Mouse (Mus musculus) kidney, embryonic 16.5 days (tissue): ENCODE data around the gene Gas7. TPM values are rescaled to one million over a fixed set of nuclear protein-coding genes. Genes with fewer than 3 reads are reported as not detected.
A peak's percentile ranks its signal among the peaks of the same experiment; 100 is the strongest.

Experiments
- ATAC-seq: fragments of 200-750 bp; cut with Nextera tagmentation; 2 replicates; pipeline ENCODE4 v1.8.0; 2017; ENCODE audit warnings: moderate TSS enrichment; ENCODE audit not compliant: low FRiP score, low TSS enrichment
- H3K27ac ChIP-seq: fragments of 300-500 bp; sonication (generic); 2 replicates; pipeline ENCODE4 v1.5.1; 2014; ENCODE audit warnings: low read length
- H3K27me3 ChIP-seq: fragments of 300-500 bp; sonication (generic); 2 replicates; pipeline ENCODE4 v1.6.1; 2014; ENCODE audit warnings: low read length, control low read depth, mixed read lengths; ENCODE audit not compliant: insufficient read depth
- H3K36me3 ChIP-seq: fragments of 300-500 bp; sonication (generic); 2 replicates; pipeline ENCODE4 v1.6.1; 2014; ENCODE audit warnings: low read length, control low read depth, mixed read lengths; ENCODE audit not compliant: insufficient read depth
- H3K4me1 ChIP-seq: fragments of 300-500 bp; sonication (generic); 2 replicates; pipeline ENCODE4 v1.6.1; 2014; ENCODE audit warnings: low read length, control low read depth, mixed read lengths; ENCODE audit not compliant: insufficient read depth
- H3K4me2 ChIP-seq: fragments of 300-500 bp; sonication (generic); replicated peaks from 2 replicates; pipeline ENCODE4 v1.6.1; 2014; ENCODE audit warnings: low read depth, low read length
- H3K4me3 ChIP-seq: fragments of 300-500 bp; sonication (generic); 2 replicates; pipeline ENCODE4 v1.5.1; 2014; ENCODE audit warnings: mild to moderate bottlenecking, low read length
- H3K9ac ChIP-seq: fragments of 300-500 bp; sonication (generic); replicated peaks from 2 replicates; pipeline ENCODE4 v1.6.1; 2014; ENCODE audit warnings: low read length
- H3K9me3 ChIP-seq: fragments of 300-500 bp; sonication (generic); 2 replicates; pipeline ENCODE4 v1.6.1; 2016; ENCODE audit warnings: low read length, control low read depth
- WGBS: fragments of 180-500 bp; shearing (Covaris S2); extraction: QIAGEN DNeasy Blood & Tissue Kit; methylation state at CpG from one replicate; pipeline ENCODE4 v1.1.7; 2014; 5-methylcytosine and 5-hydroxymethylcytosine counted together
- polyA plus RNA-seq: library from polyadenylated mRNA; unstranded; fragments of >200 nt; fragmentation: Nextera tagmentation; extraction: Ambion mirVana; gene quantifications from 2 replicates; pipeline ENCODE4 v1.2.1, GENCODE M21; 2015

Gene Gas7
- polyA plus RNA-seq, 1 experiment from 2014 or later: 12.3 TPM

- Histone ChIP-seq H3K4me2 (no peak overlapping the region), H3K9ac (no peak overlapping the region)
- 84% methylated on average over 5 of the region's 5 CpGs for WGBS
These were observed 25.1 kb downstream of the Gas7 start for GRCm38 (mm10) chr11:67480204-67480956.

GRCm38 (mm10) chr11:67481691-67482090 lies 26.5 kb downstream of the Gas7 start:
- Histone ChIP-seq H3K27ac (no peak overlapping the region), H3K36me3 (no peaks in the 10 kb centered on the region), H3K4me3 (no peak overlapping the region), H3K27me3 (no peaks in the 10 kb centered on the region), H3K9me3 (no peaks in the 10 kb centered on the region), H3K4me2 (no peak overlapping the region), H3K4me1 (peaks cover 3% of the 10 kb centered on the region), H3K9ac (no peak overlapping the region)
- no peak for ATAC-seq
- WGBS: 38% methylated on average over 5 of the region's 5 CpGs

More at GRCm38 (mm10) chr11:67480204-67480956, 25.1 kb downstream of the Gas7 start:
- no peaks in the 10 kb centered on the region for H3K9me3 ChIP-seq
- H3K27ac ChIP-seq: no peak overlapping the region
- H3K4me3 ChIP-seq: no peak overlapping the region
- H3K27me3 ChIP-seq: no peaks in the 10 kb centered on the region
- no peaks in the 10 kb centered on the region for H3K36me3 ChIP-seq
- no peak for ATAC-seq
- peaks cover 3% of the 10 kb centered on the region for H3K4me1 ChIP-seq

GRCm38 (mm10) chr11:67482217-67482760 lies 27.1 kb downstream of the Gas7 start:
- Histone ChIP-seq H3K4me1 (peaks cover 3% of the 10 kb centered on the region), H3K36me3 (no peaks in the 10 kb centered on the region), H3K4me2 (no peak overlapping the region), H3K27me3 (no peaks in the 10 kb centered on the region), H3K9me3 (no peaks in the 10 kb centered on the region), H3K27ac (peak overlapping the region; percentile 8; the same call in 1 of the 2 replicates), H3K9ac (no peak overlapping the region), H3K4me3 (no peak overlapping the region)
- 66% methylated on average over 9 of the region's 9 CpGs for WGBS
- no peak for ATAC-seq

- H3K27me3 ChIP-seq: no peaks in the 10 kb centered on the region
- H3K36me3 ChIP-seq: no peaks in the 10 kb centered on the region
- no peaks in the 10 kb centered on the region for H3K9me3 ChIP-seq
- no peak for ATAC-seq
- H3K27ac ChIP-seq: no peak overlapping the region
- H3K4me3 ChIP-seq: no peak overlapping the region
- WGBS: 78% methylated on average over 12 of the region's 12 CpGs
- H3K9ac ChIP-seq: no peak overlapping the region
- no peak overlapping the region for H3K4me2 ChIP-seq
- no peaks in the 10 kb centered on the region for H3K4me1 ChIP-seq
These were observed 32.9 kb downstream of the Gas7 start for GRCm38 (mm10) chr11:67488156-67488555.

DNA sequence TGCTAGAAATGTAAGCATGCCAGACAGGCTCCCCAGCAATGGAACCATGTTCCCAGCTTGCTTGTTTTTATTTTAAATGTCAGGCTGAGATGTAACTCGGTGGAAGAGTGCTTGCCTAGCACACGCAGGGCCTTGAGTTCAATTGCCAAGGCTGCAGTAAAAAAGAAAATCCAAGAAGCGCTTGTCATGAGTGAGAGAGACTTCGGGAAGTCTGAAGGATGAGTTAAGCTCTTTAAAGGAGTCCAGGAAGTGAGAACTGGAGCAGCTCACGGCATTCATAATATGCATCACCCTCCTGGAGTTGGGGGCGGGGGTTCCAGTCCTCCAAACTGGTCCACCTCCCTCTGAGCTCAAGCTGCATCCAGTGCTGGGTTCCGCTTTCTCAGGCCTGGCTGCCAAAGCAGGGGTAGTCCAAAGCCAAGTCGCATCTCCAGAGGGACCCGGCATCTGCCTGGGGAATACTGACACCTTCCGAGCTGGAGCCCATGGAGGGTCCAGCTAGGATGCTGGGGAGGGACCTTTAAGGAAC lies 34.5 kb downstream of the Gas7 start:
- no peak overlapping the region for H3K9ac ChIP-seq
- H3K4me1 ChIP-seq: peaks cover 3% of the 10 kb centered on the region; the same call in 1 of the 2 replicates
- no peaks in the 10 kb centered on the region for H3K9me3 ChIP-seq
- no peak overlapping the region for H3K4me3 ChIP-seq
- H3K27me3 ChIP-seq: no peaks in the 10 kb centered on the region
- H3K36me3 ChIP-seq: no peaks in the 10 kb centered on the region
- H3K4me2 ChIP-seq: no peak overlapping the region
- no peak for ATAC-seq
- WGBS: 72% methylated on average over 10 of the region's 10 CpGs
- no peak overlapping the region for H3K27ac ChIP-seq

DNA sequence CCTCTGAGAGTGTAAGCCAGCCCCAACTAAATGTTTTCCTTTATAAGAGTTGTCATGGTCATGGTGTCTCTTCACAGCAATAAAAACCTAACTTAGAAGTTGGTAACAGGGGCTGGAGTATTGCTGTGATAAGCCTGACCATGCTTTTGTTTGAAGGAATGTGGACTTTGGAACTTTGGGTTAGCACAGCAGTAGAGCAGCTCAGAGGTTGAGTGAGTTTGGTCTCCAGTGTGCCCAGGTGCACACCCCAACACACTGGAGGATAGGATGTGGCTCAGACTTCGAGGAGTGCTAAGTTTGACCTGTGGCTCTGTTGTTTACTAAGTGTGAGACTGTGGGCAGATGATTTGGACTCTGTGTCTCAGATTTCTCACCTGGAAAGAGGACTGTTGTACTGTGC lies 41.6 kb downstream of the Gas7 start:
- Histone ChIP-seq H3K27ac (no peak overlapping the region), H3K9ac (no peak overlapping the region), H3K36me3 (no peaks in the 10 kb centered on the region), H3K4me2 (no peak overlapping the region), H3K9me3 (no peaks in the 10 kb centered on the region), H3K27me3 (no peaks in the 10 kb centered on the region), H3K4me3 (no peak overlapping the region), H3K4me1 (peaks cover 8% of the 10 kb centered on the region)
- no peak for ATAC-seq
- WGBS: 76% methylated on average over 1 of the region's 1 CpGs

- Histone ChIP-seq H3K36me3 (no peaks in the 10 kb centered on the region), H3K9me3 (no peaks in the 10 kb centered on the region), H3K4me1 (peaks cover 4% of the 10 kb centered on the region; the same call in 1 of the 2 replicates), H3K9ac (no peak overlapping the region), H3K27me3 (no peaks in the 10 kb centered on the region), H3K4me3 (no peak overlapping the region), H3K4me2 (no peak overlapping the region), H3K27ac (no peak overlapping the region)
- WGBS: 90% methylated on average over 2 of the region's 2 CpGs
- ATAC-seq: no peak
These were observed 44.9 kb downstream of the Gas7 start for GRCm38 (mm10) chr11:67500115-67500514.

- no peaks in the 10 kb centered on the region for H3K36me3 ChIP-seq
- no peak overlapping the region for H3K4me2 ChIP-seq
- H3K9ac ChIP-seq: no peak overlapping the region
- no peaks in the 10 kb centered on the region for H3K27me3 ChIP-seq
- no peak overlapping the region for H3K27ac ChIP-seq
- peaks cover 4% of the 10 kb centered on the region; the same call in 1 of the 2 replicates for H3K4me1 ChIP-seq
- H3K9me3 ChIP-seq: no peaks in the 10 kb centered on the region
- no peak for ATAC-seq
- no peak overlapping the region for H3K4me3 ChIP-seq
- WGBS: 69% methylated on average over 7 of the region's 7 CpGs
These were observed 46.4 kb downstream of the Gas7 start for GRCm38 (mm10) chr11:67501468-67502244.

DNA sequence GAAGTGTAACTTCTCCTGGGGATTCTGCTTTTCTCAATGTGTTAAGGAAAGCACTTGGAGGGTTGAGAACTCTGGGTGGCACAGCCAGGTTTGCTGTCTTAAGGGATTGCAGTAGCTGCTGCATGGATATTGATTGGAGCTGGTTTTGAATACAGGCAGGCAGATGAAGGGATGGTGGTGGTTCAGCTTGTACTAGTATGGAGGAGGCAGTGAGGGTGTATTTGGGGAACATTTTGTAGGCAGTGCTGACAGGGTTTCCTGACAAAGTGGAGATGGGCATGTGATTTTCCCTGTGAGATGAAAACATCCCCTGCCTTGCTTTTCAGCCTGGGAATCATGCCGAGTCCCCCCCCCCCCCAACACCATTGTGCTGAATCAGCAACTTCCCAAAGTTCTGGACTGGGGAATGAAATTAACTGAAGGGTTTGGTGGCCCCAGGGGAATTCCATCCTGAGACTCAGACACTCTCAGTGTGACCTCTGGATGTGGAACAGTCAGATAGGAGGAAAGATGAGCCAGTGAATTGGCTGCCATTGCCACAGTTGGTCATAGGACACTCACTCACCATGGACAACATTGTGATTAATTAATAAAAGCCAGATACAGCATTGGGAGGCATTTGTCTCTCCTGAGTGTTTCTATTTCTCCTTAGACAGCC lies 54.1 kb downstream of the Gas7 start:
- no peak overlapping the region for H3K9ac ChIP-seq
- H3K9me3 ChIP-seq: no peaks in the 10 kb centered on the region
- H3K27ac ChIP-seq: no peak overlapping the region
- peaks cover under 1% of the 10 kb centered on the region for H3K4me1 ChIP-seq
- H3K36me3 ChIP-seq: no peaks in the 10 kb centered on the region
- no peak overlapping the region for H3K4me2 ChIP-seq
- 71% methylated on average over 1 of the region's 1 CpGs for WGBS
- no peaks in the 10 kb centered on the region for H3K27me3 ChIP-seq
- no peak for ATAC-seq
- H3K4me3 ChIP-seq: no peak overlapping the region
